Mouse (Mus musculus) hindbrain, embryonic 11.5 days (tissue): ENCODE results near the gene Pecam1. TPM values are rescaled to one million over a fixed set of nuclear protein-coding genes. Genes with fewer than 3 reads are reported as not detected.
A peak's percentile ranks its signal among the peaks of the same experiment; 100 is the strongest.

Source experiments
- ATAC-seq: fragments of 200-750 bp; cut with Nextera tagmentation; 2 replicates; pipeline ENCODE4 v1.8.0; 2017; ENCODE audit warnings: mild to moderate bottlenecking, moderate TSS enrichment, moderate library complexity; ENCODE audit not compliant: low FRiP score
- DNase-seq: peaks from one replicate; pipeline ENCODE4 v3.0.0-alpha.2; 2015; ENCODE audit warnings: low spot score
- H3K27ac ChIP-seq: fragments of 300-500 bp; sonication (generic); 2 replicates; pipeline ENCODE4 v1.5.1; 2014; ENCODE audit warnings: mild to moderate bottlenecking, low read depth, low read length
- H3K27me3 ChIP-seq: fragments of 300-500 bp; sonication (generic); 2 replicates; pipeline ENCODE4 v1.6.1; 2014; ENCODE audit warnings: mild to moderate bottlenecking, low read length, moderate library complexity, mixed read lengths; ENCODE audit not compliant: control insufficient read depth, insufficient read depth
- H3K36me3 ChIP-seq: fragments of 300-500 bp; sonication (generic); 2 replicates; pipeline ENCODE4 v1.6.1; 2014; ENCODE audit warnings: mild to moderate bottlenecking, low read length, moderate library complexity, mixed read lengths; ENCODE audit not compliant: control insufficient read depth, insufficient read depth
- H3K4me1 ChIP-seq: fragments of 300-500 bp; sonication (generic); replicated peaks from 2 replicates; pipeline ENCODE4 v1.6.1; 2014; ENCODE audit warnings: low read length, mixed read lengths; ENCODE audit not compliant: control insufficient read depth, insufficient read depth
- H3K4me2 ChIP-seq: fragments of 300-500 bp; sonication (generic); replicated peaks from 2 replicates; pipeline ENCODE4 v1.6.1; 2014; ENCODE audit warnings: mild to moderate bottlenecking, low read depth, low read length
- H3K4me3 ChIP-seq: fragments of 300-500 bp; sonication (generic); 2 replicates; pipeline ENCODE4 v1.5.1; 2014; ENCODE audit warnings: low read depth, low read length
- H3K9ac ChIP-seq: fragments of 300-500 bp; sonication (generic); 2 replicates; pipeline ENCODE4 v1.6.1; 2014; ENCODE audit warnings: low read depth, low read length
- H3K9me3 ChIP-seq: fragments of 300-500 bp; sonication (generic); 2 replicates; pipeline ENCODE4 v1.6.1; 2016; ENCODE audit warnings: low read length; ENCODE audit not compliant: control insufficient read depth
- WGBS: fragments of 180-500 bp; shearing (Covaris S2); extraction: QIAGEN DNeasy Blood & Tissue Kit; methylation state at CpG from one replicate; pipeline ENCODE4 v1.1.7; 2014; 5-methylcytosine and 5-hydroxymethylcytosine counted together
- polyA plus RNA-seq: library from polyadenylated mRNA; unstranded; fragments of >200 nt; fragmentation: Nextera tagmentation; extraction: Ambion mirVana; gene quantifications from 2 replicates; pipeline ENCODE4 v1.2.1, GENCODE M21; 2014

Gene Pecam1
- polyA plus RNA-seq, 1 experiment from 2014 or later: 20.3 TPM

- WGBS: 91% methylated on average over 3 of the region's 3 CpGs
- Histone ChIP-seq H3K27me3 (no peaks in the 10 kb centered on the region), H3K4me2 (no peak overlapping the region), H3K9me3 (no peaks in the 10 kb centered on the region), H3K9ac (no peak overlapping the region), H3K27ac (no peak overlapping the region), H3K4me1 (no peaks in the 10 kb centered on the region), H3K4me3 (no peak overlapping the region), H3K36me3 (peaks cover 9% of the 10 kb centered on the region; the same call in 1 of the 2 replicates)
- DNase-seq (no peak), ATAC-seq (no peak)
Measured at GRCm38 (mm10) chr11:106777395-106777794, 27.0 kb upstream of the Pecam1 start.

- Histone ChIP-seq H3K4me1 (no peaks in the 10 kb centered on the region), H3K9ac (no peak overlapping the region), H3K36me3 (peaks cover 9% of the 10 kb centered on the region; the same call in 1 of the 2 replicates), H3K9me3 (no peaks in the 10 kb centered on the region), H3K4me3 (no peak overlapping the region), H3K4me2 (no peak overlapping the region), H3K27ac (no peak overlapping the region), H3K27me3 (no peaks in the 10 kb centered on the region)
- 96% methylated on average over 4 of the region's 4 CpGs for WGBS
- DNase-seq (no peak), ATAC-seq (no peak)
Measured at GRCm38 (mm10) chr11:106776960-106777359, 26.5 kb upstream of the Pecam1 start.

- Histone ChIP-seq H3K4me2 (no peak overlapping the region), H3K4me3 (no peak overlapping the region), H3K27ac (no peak overlapping the region), H3K4me1 (no peaks in the 10 kb centered on the region), H3K9me3 (no peaks in the 10 kb centered on the region), H3K36me3 (peaks cover 15% of the 10 kb centered on the region; the same call in 1 of the 2 replicates), H3K27me3 (no peaks in the 10 kb centered on the region), H3K9ac (no peak overlapping the region)
- ATAC-seq (no peak), DNase-seq (no peak)
- 95% methylated on average over 9 of the region's 9 CpGs for WGBS
Measured at GRCm38 (mm10) chr11:106773061-106773460, 22.6 kb upstream of the Pecam1 start.

- no peak overlapping the region for H3K4me2 ChIP-seq
- no peak overlapping the region for H3K27ac ChIP-seq
- no peaks in the 10 kb centered on the region for H3K9me3 ChIP-seq
- H3K4me3 ChIP-seq: no peak overlapping the region
- no peak overlapping the region for H3K9ac ChIP-seq
- ATAC-seq (no peak), DNase-seq (no peak)
- no peaks in the 10 kb centered on the region for H3K4me1 ChIP-seq
- H3K36me3 ChIP-seq: peaks cover 11% of the 10 kb centered on the region
- no peaks in the 10 kb centered on the region for H3K27me3 ChIP-seq
- 95% methylated on average over 9 of the region's 9 CpGs for WGBS
Measured at GRCm38 (mm10) chr11:106770195-106770974, 20.0 kb upstream of the Pecam1 start.

GRCm38 (mm10) chr11:106767516-106767915 lies 17.1 kb upstream of the Pecam1 start:
- H3K27me3 ChIP-seq: no peaks in the 10 kb centered on the region
- H3K9me3 ChIP-seq: no peaks in the 10 kb centered on the region
- no peak overlapping the region for H3K4me3 ChIP-seq
- ATAC-seq: no peak
- peaks cover 6% of the 10 kb centered on the region for H3K36me3 ChIP-seq
- DNase-seq: no peak
- H3K4me2 ChIP-seq: no peak overlapping the region
- H3K27ac ChIP-seq: no peak overlapping the region
- H3K9ac ChIP-seq: no peak overlapping the region
- no peaks in the 10 kb centered on the region for H3K4me1 ChIP-seq
- WGBS: 91% methylated on average over 4 of the region's 4 CpGs

- no peak for DNase-seq
- no peak overlapping the region for H3K4me3 ChIP-seq
- no peaks in the 10 kb centered on the region for H3K9me3 ChIP-seq
- WGBS: 93% methylated on average over 4 of the region's 4 CpGs
- H3K27ac ChIP-seq: no peak overlapping the region
- ATAC-seq: no peak
- no peak overlapping the region for H3K9ac ChIP-seq
- no peak overlapping the region for H3K4me2 ChIP-seq
- H3K27me3 ChIP-seq: no peaks in the 10 kb centered on the region
- no peaks in the 10 kb centered on the region for H3K4me1 ChIP-seq
- H3K36me3 ChIP-seq: peaks cover 6% of the 10 kb centered on the region
Measured at GRCm38 (mm10) chr11:106766611-106767162, 16.3 kb upstream of the Pecam1 start.

- WGBS: 76% methylated on average over 9 of the region's 9 CpGs
- ATAC-seq: no peak
- H3K27ac ChIP-seq: 0 out of 2 replicates have a peak overlapping the region, but pooled peaks have one; percentile 14
Measured at GRCm38 (mm10) chr11:106762800-106763185, 12.4 kb upstream of the Pecam1 start.

GRCm38 (mm10) chr11:106762139-106762799 lies 11.8 kb upstream of the Pecam1 start:
- DNase-seq (no peak), ATAC-seq (no peak)
- 43% methylated on average over 5 of the region's 5 CpGs for WGBS

More at GRCm38 (mm10) chr11:106762800-106763185, 12.4 kb upstream of the Pecam1 start:
- no peak overlapping the region for H3K4me3 ChIP-seq
- H3K9me3 ChIP-seq: no peaks in the 10 kb centered on the region
- no peaks in the 10 kb centered on the region for H3K27me3 ChIP-seq
- H3K9ac ChIP-seq: no peak overlapping the region
- H3K4me1 ChIP-seq: no peaks in the 10 kb centered on the region
- no peaks in the 10 kb centered on the region; the same call in 1 of the 2 replicates for H3K36me3 ChIP-seq
- DNase-seq: no peak
- H3K4me2 ChIP-seq: no peak overlapping the region

More at GRCm38 (mm10) chr11:106762139-106762799, 11.8 kb upstream of the Pecam1 start:
- H3K27me3 ChIP-seq: no peaks in the 10 kb centered on the region
- no peak overlapping the region for H3K4me2 ChIP-seq
- H3K4me3 ChIP-seq: no peak overlapping the region
- no peak overlapping the region for H3K9ac ChIP-seq
- peak overlapping the region; percentile 37; the same call in 1 of the 2 replicates for H3K27ac ChIP-seq
- H3K4me1 ChIP-seq: no peaks in the 10 kb centered on the region
- no peaks in the 10 kb centered on the region for H3K9me3 ChIP-seq
- no peaks in the 10 kb centered on the region for H3K36me3 ChIP-seq
